Comparison of ENCODE assay signal across 23 mouse cellular contexts in the genomic region with DNA sequence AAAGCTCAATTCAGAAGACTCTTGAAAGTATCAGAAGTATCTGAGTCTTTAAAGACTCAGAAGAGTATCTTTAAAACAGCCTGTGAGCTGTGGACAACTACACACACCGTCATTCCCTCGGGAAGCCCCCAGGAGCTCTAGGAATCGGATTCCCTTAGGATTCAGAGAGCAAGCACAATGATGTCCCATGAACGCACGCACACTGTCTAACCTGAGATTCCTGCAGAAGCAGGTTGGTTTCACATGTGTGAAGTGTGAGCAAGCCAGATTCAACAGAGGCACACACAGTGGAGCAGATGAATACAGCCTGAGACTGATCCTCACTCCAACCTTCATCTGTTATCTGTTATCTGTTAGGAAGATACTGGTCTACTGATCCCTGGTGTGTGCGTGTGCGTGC.
DNase-seq lines count a peak whose midpoint lies in the region; ATAC-seq and TF ChIP-seq lines count a peak whose summit lies in the region.
"Had no signal": no experiment of that assay in that cellular context is flagged by ENCODE, and none has a peak within 500 bp of the region (broad histone marks: within the 10 kb centered on the region; RNA-seq: fewer than 3 reads in every experiment).

No protein-coding gene starts in this region.

- in situ Hi-C loops in ES-E14 (cut with MboI; ENCODE audit: low sequenced_read_pairs in 2 of 2, unreplicated experiment in 2 of 2): no loop called here

- no peak overlapping the region for H3K27ac ChIP-seq in midbrain, embryonic 11.5 days (ENCODE audit: low read depth, low read length)
- no peak overlapping the region for H3K27ac ChIP-seq in midbrain, embryonic 14.5 days (replicated peaks; ENCODE audit: low read depth, low read length)
- H3K27ac ChIP-seq in ES-E14 (ENCODE audit: insufficient read depth, low read depth, low read length, poor library complexity, severe bottlenecking): peak overlapping the region; percentile 64
- H3K27ac ChIP-seq in bone marrow macrophage, adult 2 months (ENCODE audit: insufficient read depth, low read depth, low read length): peak overlapping the region; percentile 70
- peak overlapping the region; percentile 2; the same call in 1 of the 2 replicates for H3K27ac ChIP-seq in stomach, postnatal 0 days (replicated peaks)
- H3K27ac ChIP-seq: embryonic facial prominence, embryonic 13.5 days; forebrain, embryonic 12.5 days; forebrain, embryonic 15.5 days; heart, adult 2 months; heart, embryonic 10.5 days; hindbrain, embryonic 12.5 days; hindbrain, embryonic 15.5 days had no signal

- no peaks in the 10 kb centered on the region for H3K36me3 ChIP-seq in midbrain, embryonic 11.5 days (ENCODE audit: control insufficient read depth, insufficient read depth, low read length)
- peaks cover under 1% of the 10 kb centered on the region; the same call in 1 of the 2 replicates for H3K36me3 ChIP-seq in midbrain, embryonic 14.5 days (ENCODE audit: control insufficient read depth, insufficient read depth, low read length)
- H3K36me3 ChIP-seq in ES-E14 (ENCODE audit: control insufficient read depth, insufficient read depth, low read length, poor library complexity, severe bottlenecking): no peaks in the 10 kb centered on the region
- H3K36me3 ChIP-seq in stomach, postnatal 0 days (ENCODE audit: control insufficient read depth, insufficient read depth, low read length): peaks cover 1% of the 10 kb centered on the region
- H3K36me3 ChIP-seq: forebrain, embryonic 12.5 days; forebrain, embryonic 15.5 days had no signal

- H3K4me2 ChIP-seq in midbrain, embryonic 11.5 days: no peak overlapping the region
- no peak overlapping the region for H3K4me2 ChIP-seq in midbrain, embryonic 14.5 days (ENCODE audit: low read length)
- no peak overlapping the region for H3K4me2 ChIP-seq in stomach, postnatal 0 days (replicated peaks; ENCODE audit: low read depth)
- H3K4me2 ChIP-seq: embryonic facial prominence, embryonic 13.5 days; forebrain, embryonic 12.5 days; forebrain, embryonic 15.5 days; heart, embryonic 13.5 days; hindbrain, embryonic 12.5 days; hindbrain, embryonic 15.5 days had no signal

- 95% methylated on average over 7 of the region's 7 CpGs for WGBS in midbrain, embryonic 11.5 days
- WGBS in midbrain, embryonic 14.5 days: 94% methylated on average over 7 of the region's 7 CpGs
- WGBS in stomach, postnatal 0 days: 98% methylated on average over 7 of the region's 7 CpGs

- TF ChIP-seq POLR2A in bone marrow macrophage, adult 2 months (IDR thresholded peaks at IDR 0.05; ENCODE audit: borderline replicate concordance, low read depth, low read length): no peak

- H3K4me3 ChIP-seq in midbrain, embryonic 11.5 days (ENCODE audit: low read depth, low read length): no peak overlapping the region
- no peak overlapping the region for H3K4me3 ChIP-seq in midbrain, embryonic 14.5 days (replicated peaks; ENCODE audit: low read depth, low read length)
- peak overlapping the region; percentile 10 to 18; a peak in 3 of 4 replicates for H3K4me3 ChIP-seq in ES-E14 (ENCODE audit: insufficient read depth in 1 of 2, low read depth in 1 of 2, low read length in 2 of 2, poor library complexity in 1 of 2, severe bottlenecking in 1 of 2)
- H3K4me3 ChIP-seq in bone marrow macrophage, adult 2 months (ENCODE audit: insufficient read depth, low read length): no peak overlapping the region
- H3K4me3 ChIP-seq in stomach, postnatal 0 days (ENCODE audit: low read depth, low read length): no peak overlapping the region
- H3K4me3 ChIP-seq: embryonic facial prominence, embryonic 13.5 days; erythroblast, embryonic 14.5 days; forebrain, embryonic 12.5 days; forebrain, embryonic 15.5 days; heart, adult 2 months; heart, embryonic 10.5 days; heart, embryonic 13.5 days; hindbrain, embryonic 12.5 days; hindbrain, embryonic 15.5 days had no signal

- no peak for TF ChIP-seq CTCF in bone marrow macrophage, adult 2 months (IDR thresholded peaks at IDR 0.05; ENCODE audit: low read depth, low read length)
- TF ChIP-seq CTCF in stomach, postnatal 0 days (IDR thresholded peaks at IDR 0.05; ENCODE audit: low read depth): no peak

- peak; percentile 60 for DNase-seq in midbrain, embryonic 11.5 days (ENCODE audit: low spot score, missing footprints)
- no peak for DNase-seq in midbrain, embryonic 14.5 days
- DNase-seq in ES-E14 (ENCODE audit: low read depth, low spot score): no peak
- no peak for DNase-seq in stomach, postnatal 0 days (ENCODE audit: low spot score)
- no peak for DNase-seq in layer of hippocampus, postnatal 10 days (ENCODE audit: low spot score in 2 of 2)
- no peak for DNase-seq in cerebellum, adult 18-20 months
- no peak for DNase-seq in thymus, postnatal 25 days
- DNase-seq: cerebellum, adult 2 months; cerebellum, adult 9-11 months; cerebellum, postnatal 25 days; gastrocnemius, postnatal 25 days; heart, adult 2 months; heart, postnatal 14 days had no signal

- no peaks in the 10 kb centered on the region for H3K9me3 ChIP-seq in midbrain, embryonic 11.5 days (ENCODE audit: control insufficient read depth, low read length)
- H3K9me3 ChIP-seq in midbrain, embryonic 14.5 days (ENCODE audit: control insufficient read depth, low read length): no peaks in the 10 kb centered on the region
- no peaks in the 10 kb centered on the region for H3K9me3 ChIP-seq in ES-E14 (ENCODE audit: control insufficient read depth, insufficient read depth, low read depth, low read length)
- no peaks in the 10 kb centered on the region for H3K9me3 ChIP-seq in stomach, postnatal 0 days (ENCODE audit: control insufficient read depth, low read length)
- H3K9me3 ChIP-seq: embryonic facial prominence, embryonic 13.5 days; forebrain, embryonic 12.5 days; forebrain, embryonic 15.5 days; heart, embryonic 10.5 days; heart, embryonic 13.5 days; hindbrain, embryonic 12.5 days; hindbrain, embryonic 15.5 days had no signal

- H3K4me1 ChIP-seq in midbrain, embryonic 11.5 days (ENCODE audit: control insufficient read depth, insufficient read depth, low read length): no peaks in the 10 kb centered on the region; the same call in 1 of the 2 replicates
- H3K4me1 ChIP-seq in midbrain, embryonic 14.5 days (ENCODE audit: control insufficient read depth, insufficient read depth, low read length): no peaks in the 10 kb centered on the region
- peaks cover 0 to 3% of the 10 kb centered on the region in 2 experiments; a peak in 1 of 4 replicates for H3K4me1 ChIP-seq in ES-E14 (ENCODE audit: control insufficient read depth in 2 of 2, insufficient read depth in 2 of 2, low read length in 2 of 2, poor library complexity in 1 of 2)
- H3K4me1 ChIP-seq in bone marrow macrophage, adult 2 months (ENCODE audit: control insufficient read depth, insufficient read depth, low read length): peaks cover 39% of the 10 kb centered on the region
- H3K4me1 ChIP-seq in stomach, postnatal 0 days (replicated peaks; ENCODE audit: control insufficient read depth, insufficient read depth): 0 out of 2 replicates have a peak, but pooled peaks cover 7% of the 10 kb centered on the region
- H3K4me1 ChIP-seq: forebrain, embryonic 12.5 days; hindbrain, embryonic 15.5 days had no signal

- H3K27me3 ChIP-seq in midbrain, embryonic 11.5 days (ENCODE audit: control insufficient read depth, insufficient read depth, low read length): no peaks in the 10 kb centered on the region
- no peaks in the 10 kb centered on the region for H3K27me3 ChIP-seq in midbrain, embryonic 14.5 days (ENCODE audit: control insufficient read depth, insufficient read depth, low read length)
- no peaks in the 10 kb centered on the region for H3K27me3 ChIP-seq in stomach, postnatal 0 days (ENCODE audit: control insufficient read depth, insufficient read depth, low read length)
- H3K27me3 ChIP-seq: embryonic facial prominence, embryonic 13.5 days; forebrain, embryonic 12.5 days; forebrain, embryonic 15.5 days; heart, embryonic 13.5 days; hindbrain, embryonic 12.5 days; hindbrain, embryonic 15.5 days had no signal

- H3K9ac ChIP-seq in midbrain, embryonic 11.5 days (ENCODE audit: low read length): no peak overlapping the region
- no peak overlapping the region for H3K9ac ChIP-seq in midbrain, embryonic 14.5 days (replicated peaks; ENCODE audit: low read length)
- H3K9ac ChIP-seq in ES-E14 (ENCODE audit: insufficient read depth, low read depth, low read length, poor library complexity, severe bottlenecking): no peak overlapping the region; the same call in 1 of the 2 replicates
- no peak overlapping the region for H3K9ac ChIP-seq in stomach, postnatal 0 days (ENCODE audit: low read length)
- H3K9ac ChIP-seq: embryonic facial prominence, embryonic 13.5 days; forebrain, embryonic 12.5 days; forebrain, embryonic 15.5 days; heart, embryonic 13.5 days; hindbrain, embryonic 12.5 days; hindbrain, embryonic 15.5 days had no signal

- no peak for ATAC-seq in midbrain, embryonic 11.5 days (ENCODE audit: low FRiP score)
- no peak for ATAC-seq in midbrain, embryonic 14.5 days (ENCODE audit: low FRiP score, low TSS enrichment)
- no peak for ATAC-seq in stomach, postnatal 0 days (ENCODE audit: low FRiP score, low TSS enrichment)
- ATAC-seq: CD4-positive, CD25-positive, alpha-beta regulatory T cell, adult 4 months; forebrain, embryonic 15.5 days had no signal

- no peak for TF ChIP-seq EP300 in stomach, postnatal 0 days (optimal IDR thresholded peaks at IDR 0.05)

TF ChIP-seq in ES-E14, 5 proteins besides CTCF, POLR2A, EP300 and RAD21:
- TF ChIP-seq HCFC1 (IDR thresholded peaks at IDR 0.05; ENCODE audit: borderline replicate concordance, insufficient read depth, low read length): no peak
- no peak for TF ChIP-seq MAFK (IDR thresholded peaks at IDR 0.05; ENCODE audit: insufficient read depth, low read depth, low read length)
- TF ChIP-seq ZC3H11A (IDR thresholded peaks at IDR 0.05; ENCODE audit: borderline replicate concordance, low read depth, low read length): no peak
- TF ChIP-seq CHD2 (IDR thresholded peaks at IDR 0.05; ENCODE audit: low read depth, low read length): no peak
- TF ChIP-seq ZNF384 (IDR thresholded peaks at IDR 0.05; ENCODE audit: low read depth, low read length): no peak
TF ChIP-seq in ES-E14: peak in this region for 0.

Comparison
In these comparisons a context has a peak if more than half of its experiments do, and no peak if none do; other contexts are left out.
1. H3K27ac ChIP-seq: peak in ES-E14 (single experiment), bone marrow macrophage, adult 2 months (single experiment) and stomach, postnatal 0 days (single experiment); none in midbrain, embryonic 11.5 days (single experiment) and midbrain, embryonic 14.5 days (single experiment).
2. H3K4me3 ChIP-seq: peak in ES-E14 (2 of 2); none in midbrain, embryonic 11.5 days (single experiment), midbrain, embryonic 14.5 days (single experiment), bone marrow macrophage, adult 2 months (single experiment) and stomach, postnatal 0 days (single experiment).